Mouse (Mus musculus) bone marrow macrophage, adult 2 months (primary cell): ENCODE data around the gene Nup54.

Experiments
- CTCF ChIP-seq: IDR thresholded peaks from 2 replicates; pipeline ENCODE4 v1.5.1; 2012; ENCODE audit warnings: low read depth, mild to moderate bottlenecking, low read length, moderate library complexity
- POLR2A ChIP-seq: IDR thresholded peaks from 2 replicates; pipeline ENCODE4 v1.6.1; 2012; ENCODE audit warnings: mild to moderate bottlenecking, low read depth, low read length, borderline replicate concordance

- TF ChIP-seq CTCF (no peak), POLR2A (no peak)
Measured at GRCm38 (mm10) chr5:92446736-92447135, 11.7 kb upstream of the Nup54 start.
